Mouse (Mus musculus): ENCODE measurements around the gene Nmt1. TPM values are rescaled to one million over a fixed set of nuclear protein-coding genes. Genes with fewer than 3 reads are reported as not detected.

Nmt1 gene
- polyA plus RNA-seq, 1 experiment from 2014 or later, result 31.2 TPM

DNA sequence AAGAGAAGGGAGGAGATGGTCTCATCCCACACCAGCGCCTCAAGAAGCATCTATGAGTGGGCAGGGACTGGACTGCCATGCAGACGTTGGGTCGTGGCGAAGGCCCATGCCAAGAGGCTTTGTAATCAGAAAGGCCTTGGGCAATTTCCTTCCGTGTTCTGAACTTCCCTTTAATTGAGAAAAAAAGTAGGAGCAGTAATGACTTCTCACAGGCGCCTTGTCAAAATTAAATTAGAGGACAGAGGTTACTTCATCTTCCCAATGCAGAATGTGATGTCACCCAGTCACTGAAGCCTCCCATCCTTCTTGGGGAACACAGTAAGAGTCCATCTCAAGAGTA is 21.0 kb upstream of the Nmt1 start:
- H3K9ac ChIP-seq, result no peak overlapping the region
- no peak overlapping the region for H3K4me2 ChIP-seq
- H3K4me1 ChIP-seq (replicated peaks), result peaks cover 22% of the 10 kb centered on the region; the same call in 1 of the 2 replicates
- no peak for ATAC-seq (ENCODE audit: low read depth)
- H3K9me3 ChIP-seq, result no peaks in the 10 kb centered on the region
- H3K27ac ChIP-seq (replicated peaks), result no peak overlapping the region
- no peaks in the 10 kb centered on the region for H3K27me3 ChIP-seq
- no peak overlapping the region for H3K4me3 ChIP-seq
- 88% methylated on average over 6 of the region's 6 CpGs for WGBS
- H3K36me3 ChIP-seq, result peaks cover 7% of the 10 kb centered on the region; the same call in 1 of the 2 replicates

DNA sequence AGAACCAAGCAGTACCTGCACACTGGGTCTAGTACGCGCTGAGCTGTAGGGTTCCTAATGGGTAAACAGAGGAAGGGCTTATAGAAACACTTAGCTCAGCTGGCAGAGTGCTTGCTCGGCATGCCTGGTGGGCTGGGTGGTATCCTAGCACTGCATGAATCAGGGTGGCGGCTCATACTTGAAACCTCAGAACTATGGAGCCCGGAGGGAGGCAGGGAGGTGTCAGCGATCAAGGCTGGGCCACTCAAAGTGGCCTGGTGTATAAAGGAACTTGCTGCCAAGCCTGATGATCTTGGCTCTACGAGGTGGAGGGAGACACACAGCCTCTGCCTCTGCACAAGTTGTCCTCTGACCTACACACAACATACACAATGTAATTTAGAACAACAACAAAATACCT is 19.4 kb upstream of the Nmt1 start:
- Histone ChIP-seq H3K9ac (no peak overlapping the region), H3K4me2 (no peak overlapping the region), H3K27ac (replicated peaks) (no peak overlapping the region), H3K4me3 (no peak overlapping the region), H3K9me3 (no peaks in the 10 kb centered on the region), H3K27me3 (no peaks in the 10 kb centered on the region), H3K4me1 (replicated peaks) (peaks cover 16% of the 10 kb centered on the region; the same call in 1 of the 2 replicates), H3K36me3 (peaks cover 16% of the 10 kb centered on the region; the same call in 1 of the 2 replicates)
- 88% methylated on average over 7 of the region's 7 CpGs for WGBS
- no peak for ATAC-seq (ENCODE audit: low read depth)

DNA sequence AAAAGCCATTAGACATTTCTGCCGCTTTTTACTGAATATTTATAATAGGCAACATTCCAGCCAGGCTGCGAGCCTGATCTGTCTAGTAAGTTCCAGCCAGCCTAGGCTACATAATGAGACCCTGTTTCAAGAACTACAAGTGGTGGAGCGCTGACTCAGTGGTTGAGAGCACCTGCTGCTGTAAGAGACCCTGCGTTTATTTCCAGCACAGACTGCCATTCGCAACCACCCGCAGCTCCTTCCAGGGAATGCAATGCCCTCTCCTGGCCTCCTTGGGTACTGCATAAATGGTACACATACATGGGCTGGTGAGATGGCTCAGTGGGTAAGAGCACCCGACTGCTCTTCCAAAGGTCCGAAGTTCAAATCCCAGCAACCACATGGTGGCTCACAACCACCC is 18.8 kb upstream of the Nmt1 start:
- WGBS, result 95% methylated on average over 8 of the region's 8 CpGs
- no peaks in the 10 kb centered on the region for H3K9me3 ChIP-seq
- no peak for ATAC-seq (ENCODE audit: low read depth)

DNA sequence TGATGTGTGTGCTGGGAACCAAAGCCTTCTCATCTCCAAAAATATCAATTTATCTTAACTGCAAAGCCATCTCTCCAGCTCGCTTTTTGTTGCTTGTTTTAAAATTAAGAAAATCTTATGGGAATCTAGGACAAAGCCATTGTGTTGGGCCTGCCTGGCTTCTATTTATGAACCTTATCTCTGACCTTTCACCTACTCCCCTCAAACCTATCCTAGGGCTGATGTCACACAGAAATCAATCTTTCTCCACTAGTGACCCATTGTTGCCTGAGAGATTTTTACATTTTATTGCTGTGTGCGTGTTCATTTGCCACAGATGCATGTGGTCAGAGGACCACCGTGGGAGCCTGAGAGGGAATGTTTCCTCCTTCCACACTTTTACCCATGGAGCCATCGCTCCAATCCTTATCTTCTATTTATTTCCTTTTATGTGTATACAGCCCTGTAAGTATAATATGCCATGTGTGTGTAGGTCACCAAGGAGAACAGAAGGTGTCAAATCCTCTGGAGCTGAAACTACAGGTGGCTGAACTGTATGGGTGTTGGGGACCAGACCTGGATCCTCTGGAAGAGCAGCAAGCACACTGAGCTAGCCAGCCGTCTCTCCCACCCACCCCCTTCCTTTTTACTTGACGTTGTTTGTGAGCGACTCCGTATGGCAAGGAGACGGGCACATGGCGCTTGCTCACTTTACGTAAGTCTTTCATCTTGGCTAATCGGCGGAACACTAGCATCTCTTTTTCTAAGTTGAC is 17.4 kb upstream of the Nmt1 start:
- no peak overlapping the region for H3K4me3 ChIP-seq
- peaks cover 16% of the 10 kb centered on the region; the same call in 1 of the 2 replicates for H3K36me3 ChIP-seq
- H3K4me2 ChIP-seq, result no peak overlapping the region
- H3K9ac ChIP-seq, result no peak overlapping the region
- no peaks in the 10 kb centered on the region for H3K27me3 ChIP-seq
- 93% methylated on average over 13 of the region's 13 CpGs for WGBS
- H3K27ac ChIP-seq (replicated peaks), result no peak overlapping the region
- H3K4me1 ChIP-seq (replicated peaks), result peaks cover 25% of the 10 kb centered on the region
- H3K9me3 ChIP-seq, result no peaks in the 10 kb centered on the region
- ATAC-seq (ENCODE audit: low read depth), result no peak

More for the DNA sequence above, 18.8 kb upstream of the Nmt1 start:
- no peak overlapping the region for H3K27ac ChIP-seq (replicated peaks)
- peaks cover 16% of the 10 kb centered on the region; the same call in 1 of the 2 replicates for H3K36me3 ChIP-seq
- H3K4me1 ChIP-seq (replicated peaks), result peaks cover 14% of the 10 kb centered on the region; the same call in 1 of the 2 replicates
- no peaks in the 10 kb centered on the region for H3K27me3 ChIP-seq
- H3K9ac ChIP-seq, result no peak overlapping the region
- no peak overlapping the region for H3K4me3 ChIP-seq
- no peak overlapping the region for H3K4me2 ChIP-seq

DNA sequence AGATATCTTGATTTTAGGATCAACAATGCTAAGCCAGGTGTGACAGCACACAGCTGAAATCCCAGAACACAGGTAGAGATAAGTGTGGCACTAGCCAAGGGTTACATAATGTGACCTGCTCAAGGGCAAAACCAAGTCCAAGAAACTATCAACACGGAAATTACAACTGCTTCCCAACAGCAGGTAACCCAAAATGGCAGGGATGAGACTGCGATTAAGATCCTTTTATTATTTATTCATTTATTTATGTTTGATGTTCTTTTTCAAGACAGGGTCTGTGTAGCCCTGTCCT is 16.8 kb upstream of the Nmt1 start:
- Histone ChIP-seq H3K27ac (replicated peaks) (no peak overlapping the region), H3K27me3 (no peaks in the 10 kb centered on the region), H3K9me3 (no peaks in the 10 kb centered on the region), H3K4me1 (replicated peaks) (peaks cover 31% of the 10 kb centered on the region), H3K4me3 (no peak overlapping the region), H3K4me2 (no peak overlapping the region), H3K9ac (no peak overlapping the region), H3K36me3 (peaks cover 16% of the 10 kb centered on the region; the same call in 1 of the 2 replicates)
- ATAC-seq (ENCODE audit: low read depth), result no peak
- WGBS, result 91% methylated on average over 2 of the region's 2 CpGs

DNA sequence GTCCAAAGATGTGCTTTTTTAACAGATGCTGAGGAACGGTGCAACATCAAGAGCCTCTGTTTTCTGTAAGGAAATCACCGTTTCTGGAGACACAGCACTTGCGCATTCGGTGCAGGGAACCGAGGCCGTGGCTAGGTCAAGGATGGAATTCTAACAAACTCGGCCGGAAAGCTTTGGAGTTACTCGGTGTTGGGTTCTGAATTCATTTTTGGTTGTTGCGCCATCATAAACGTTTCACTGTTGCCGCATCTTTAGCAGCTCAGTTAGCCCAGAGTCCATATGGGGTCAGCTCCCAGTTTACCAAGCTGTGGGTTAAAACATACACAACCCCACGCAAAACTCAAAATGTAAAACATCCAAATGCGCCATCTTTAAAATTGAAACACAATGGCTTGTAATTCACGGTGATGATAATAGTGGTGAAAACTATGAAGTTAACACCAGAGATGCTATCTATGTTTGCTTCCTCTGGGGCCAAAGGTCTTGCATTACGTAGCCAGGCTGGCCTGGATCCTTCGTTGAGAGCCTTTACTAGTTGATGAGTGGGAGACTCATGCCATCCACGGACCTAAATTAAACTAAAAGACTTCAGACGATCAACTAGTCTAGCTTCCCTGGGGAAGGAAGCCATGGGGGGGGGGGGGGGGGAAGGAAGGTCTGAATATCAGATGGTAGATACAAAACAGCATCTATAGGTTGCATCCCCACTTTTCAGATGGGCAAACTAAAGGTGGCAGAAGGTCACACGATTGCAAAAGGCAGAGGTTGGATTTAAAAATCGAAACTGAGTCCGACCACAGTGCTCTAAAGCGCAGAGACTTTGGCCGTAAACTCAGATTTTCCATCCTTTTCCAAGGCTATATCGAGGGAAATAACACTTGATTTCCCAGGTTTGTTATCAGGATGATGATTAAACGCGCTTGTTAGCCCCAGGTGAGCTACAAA is 11.8 kb upstream of the Nmt1 start:
- peak overlapping the region; percentile 89 for H3K9ac ChIP-seq
- H3K27ac ChIP-seq (replicated peaks), result peak overlapping the region; percentile 95
- H3K27me3 ChIP-seq, result no peaks in the 10 kb centered on the region
- ATAC-seq (ENCODE audit: low read depth), result 0 out of 2 replicates have a peak, but pooled peaks have one; percentile 10
- WGBS, result 49% methylated on average over 27 of the region's 27 CpGs
- H3K4me2 ChIP-seq, result peak overlapping the region; percentile 73
- H3K9me3 ChIP-seq, result no peaks in the 10 kb centered on the region
- H3K4me1 ChIP-seq (replicated peaks), result peaks cover 23% of the 10 kb centered on the region
- peak overlapping the region; percentile 77 for H3K4me3 ChIP-seq
- H3K36me3 ChIP-seq, result 0 out of 2 replicates have a peak, but pooled peaks cover 10% of the 10 kb centered on the region

DNA sequence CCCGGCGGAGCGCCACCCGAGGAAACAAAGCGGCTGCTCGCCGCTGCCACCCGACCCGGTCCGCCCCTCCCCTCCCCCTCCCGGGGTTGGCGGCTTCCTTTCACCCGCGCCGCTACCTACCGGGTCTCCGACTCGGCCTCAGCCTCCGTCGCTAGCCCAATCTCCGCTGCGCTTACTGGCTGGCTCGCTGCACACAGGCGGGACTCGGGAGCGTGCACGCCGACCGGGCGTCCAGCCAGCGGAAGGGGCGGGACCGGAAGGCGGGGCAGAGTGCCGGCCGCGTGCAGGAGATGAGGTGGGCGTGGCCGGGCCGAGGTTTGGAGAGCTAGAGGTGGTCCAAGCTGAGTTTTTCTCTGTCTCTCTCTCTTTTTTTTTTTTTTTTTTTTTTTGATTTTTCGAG is 11.1 kb upstream of the Nmt1 start:
- Histone ChIP-seq H3K27ac (replicated peaks) (peak overlapping the region; percentile 95), H3K4me2 (peak overlapping the region; percentile 73), H3K4me1 (replicated peaks) (peaks cover 24% of the 10 kb centered on the region), H3K9me3 (no peaks in the 10 kb centered on the region), H3K9ac (peak overlapping the region; percentile 89), H3K4me3 (peak overlapping the region; percentile 77), H3K36me3 (0 out of 2 replicates have a peak, but pooled peaks cover 9% of the 10 kb centered on the region), H3K27me3 (no peaks in the 10 kb centered on the region)
- peak; percentile 97 for ATAC-seq (ENCODE audit: low read depth)
- under 1% methylated on average over 41 of the region's 41 CpGs for WGBS

DNA sequence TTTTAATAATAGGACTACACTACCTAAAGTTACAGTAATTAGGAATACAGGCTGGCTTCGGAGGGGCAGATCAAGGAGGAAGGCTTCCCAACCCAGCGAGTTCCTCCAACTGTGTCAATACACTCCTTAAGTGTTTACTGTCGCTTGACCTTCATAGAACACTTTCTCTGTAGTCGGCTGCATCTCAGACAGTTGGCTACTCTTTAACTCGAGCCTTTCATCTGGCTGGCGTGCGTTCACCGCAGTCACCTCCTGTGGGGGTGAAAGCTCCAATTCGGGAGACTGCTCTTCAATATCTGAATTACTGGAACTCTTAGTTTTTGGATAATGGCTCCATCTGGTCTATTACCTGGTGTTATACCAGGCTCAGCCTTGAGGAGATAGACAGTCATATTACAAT is 10.3 kb upstream of the Nmt1 start:
- Histone ChIP-seq H3K36me3 (0 out of 2 replicates have a peak, but pooled peaks cover 7% of the 10 kb centered on the region), H3K4me2 (no peak overlapping the region), H3K4me3 (no peak overlapping the region), H3K9ac (no peak overlapping the region), H3K4me1 (replicated peaks) (peaks cover 24% of the 10 kb centered on the region), H3K9me3 (no peaks in the 10 kb centered on the region), H3K27me3 (no peaks in the 10 kb centered on the region), H3K27ac (replicated peaks) (no peak overlapping the region)
- ATAC-seq (ENCODE audit: low read depth), result no peak
- WGBS, result 45% methylated on average over 9 of the region's 9 CpGs

DNA sequence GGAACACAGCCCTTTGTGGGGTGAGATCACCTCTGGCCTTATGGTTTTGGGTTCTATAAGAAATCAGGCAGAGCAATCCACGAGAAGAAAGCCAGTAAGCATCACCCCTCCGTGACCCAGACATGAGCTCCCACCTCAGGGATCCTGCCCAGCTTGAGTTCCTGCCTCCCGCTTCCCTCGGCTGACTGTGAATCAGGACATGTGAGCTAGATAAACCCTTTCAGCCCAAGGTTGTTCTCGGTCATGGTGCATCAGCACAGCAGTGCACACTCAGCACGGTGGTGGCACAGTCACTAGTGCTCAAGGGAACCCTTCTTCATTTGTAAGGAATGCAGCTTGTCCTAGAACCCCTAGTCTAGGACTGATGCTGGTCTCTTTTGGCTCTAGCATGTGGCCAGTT is 9.1 kb upstream of the Nmt1 start:
- Histone ChIP-seq H3K4me3 (no peak overlapping the region), H3K4me2 (no peak overlapping the region), H3K27ac (replicated peaks) (no peak overlapping the region), H3K27me3 (no peaks in the 10 kb centered on the region), H3K9ac (no peak overlapping the region), H3K36me3 (no peaks in the 10 kb centered on the region), H3K4me1 (replicated peaks) (peaks cover 24% of the 10 kb centered on the region), H3K9me3 (no peaks in the 10 kb centered on the region)
- WGBS, result 81% methylated on average over 6 of the region's 6 CpGs
- no peak for ATAC-seq (ENCODE audit: low read depth)

DNA sequence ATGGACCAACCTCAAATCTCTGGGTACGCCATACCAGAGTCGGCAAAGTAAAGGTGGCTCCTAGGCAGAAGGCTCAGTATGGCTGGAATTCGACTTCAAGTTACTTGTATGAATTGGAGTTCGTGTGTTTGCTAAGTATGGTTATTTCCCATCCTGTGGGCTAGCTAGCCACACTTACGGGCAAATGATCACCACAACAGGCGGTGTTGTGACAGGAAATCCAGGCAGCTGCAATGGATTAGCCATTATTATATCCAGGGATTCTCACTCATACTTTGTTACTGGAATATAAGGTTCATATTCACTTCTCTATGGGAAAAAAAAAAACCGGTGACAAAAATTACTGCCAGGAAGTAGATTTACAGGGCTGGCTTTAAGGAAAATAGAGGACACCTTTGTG is 8.7 kb upstream of the Nmt1 start:
- no peak overlapping the region for H3K4me2 ChIP-seq

DNA sequence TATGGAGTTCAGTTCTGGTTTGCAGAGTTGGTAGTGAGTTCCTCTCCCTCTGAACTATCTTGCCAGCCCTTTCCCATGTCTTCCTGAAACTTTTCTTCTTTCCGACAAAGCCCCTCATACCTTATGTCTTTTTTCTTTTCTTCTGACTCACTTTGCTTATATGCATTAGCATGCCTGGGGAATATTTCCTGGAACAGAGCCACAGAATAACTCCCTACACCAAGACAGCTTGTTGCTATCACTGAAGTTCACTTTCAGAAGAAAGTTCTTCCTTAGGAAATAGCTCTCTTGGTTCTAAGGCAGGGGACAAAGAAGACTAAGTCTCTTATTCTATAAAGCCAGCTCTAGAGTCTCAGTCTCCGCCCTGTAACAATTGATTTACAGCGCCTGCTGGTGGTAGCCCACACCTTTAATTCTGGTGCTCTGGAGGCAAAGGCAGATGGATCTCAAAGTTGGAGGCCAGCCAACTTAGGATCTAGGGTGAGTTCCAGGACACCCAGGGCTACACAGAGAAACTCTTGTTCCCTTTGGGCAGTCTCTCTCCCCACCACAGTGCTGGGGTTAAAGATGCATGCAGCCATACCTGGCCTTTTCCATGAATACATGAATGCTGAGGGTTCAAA is 7.2 kb upstream of the Nmt1 start:
- H3K27ac ChIP-seq (replicated peaks), result no peak overlapping the region
- WGBS, result 72% methylated on average over 3 of the region's 3 CpGs

More for the DNA sequence above, 8.7 kb upstream of the Nmt1 start:
- Histone ChIP-seq H3K27me3 (no peaks in the 10 kb centered on the region), H3K9me3 (no peaks in the 10 kb centered on the region), H3K36me3 (no peaks in the 10 kb centered on the region), H3K4me1 (replicated peaks) (peaks cover 24% of the 10 kb centered on the region), H3K9ac (no peak overlapping the region), H3K27ac (replicated peaks) (no peak overlapping the region), H3K4me3 (no peak overlapping the region)
- WGBS, result 91% methylated on average over 7 of the region's 7 CpGs
- ATAC-seq (ENCODE audit: low read depth), result no peak

DNA sequence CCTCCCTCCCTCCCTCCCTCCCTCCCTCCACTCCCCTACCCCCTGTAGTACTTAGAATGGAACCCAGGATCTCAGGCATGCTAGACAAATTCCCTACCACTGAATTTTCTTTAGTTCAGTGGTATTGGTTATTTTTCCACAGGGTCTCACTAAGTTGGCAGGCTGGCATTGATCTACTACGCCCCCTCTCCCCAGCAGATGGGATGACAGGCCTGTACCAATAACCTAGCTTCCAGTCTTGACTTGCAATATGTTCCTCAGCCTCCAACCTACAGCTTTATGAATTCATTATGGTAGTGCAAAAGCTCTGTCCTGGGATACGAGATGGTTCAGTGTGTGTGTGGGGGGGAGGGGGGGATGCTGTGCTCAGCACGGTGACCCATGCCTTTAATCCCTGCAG is 4.0 kb upstream of the Nmt1 start:
- peaks cover 19% of the 10 kb centered on the region for H3K4me1 ChIP-seq (replicated peaks)
- H3K9me3 ChIP-seq, result no peaks in the 10 kb centered on the region
- no peak overlapping the region for H3K27ac ChIP-seq (replicated peaks)
- ATAC-seq (ENCODE audit: low read depth), result no peak
- no peak overlapping the region for H3K4me3 ChIP-seq
- no peak overlapping the region for H3K9ac ChIP-seq
- no peaks in the 10 kb centered on the region for H3K27me3 ChIP-seq
- WGBS, result 94% methylated on average over 3 of the region's 3 CpGs
- no peak overlapping the region for H3K4me2 ChIP-seq
- H3K36me3 ChIP-seq, result no peaks in the 10 kb centered on the region

More for the DNA sequence above, 7.2 kb upstream of the Nmt1 start:
- Histone ChIP-seq H3K27me3 (no peaks in the 10 kb centered on the region), H3K9me3 (no peaks in the 10 kb centered on the region), H3K4me3 (no peak overlapping the region), H3K4me2 (no peak overlapping the region), H3K36me3 (no peaks in the 10 kb centered on the region), H3K4me1 (replicated peaks) (peaks cover 11% of the 10 kb centered on the region), H3K9ac (no peak overlapping the region)
- ATAC-seq (ENCODE audit: low read depth), result no peak
